Mouse (Mus musculus) hindbrain, embryonic 16.5 days (tissue): ENCODE measurements at regions not wholly inside any gene's neighbourhood (a gene's known extent, or its start where the extent isn't known, plus 50 kb on each side); places are given as distances from the start of the nearest gene placed in this dataset.

Source experiments
- ATAC-seq: fragments of 200-750 bp; cut with Nextera tagmentation; 2 replicates; pipeline ENCODE4 v1.8.0; 2017; ENCODE audit warnings: moderate TSS enrichment, moderate library complexity
- H3K27ac ChIP-seq: fragments of 300-500 bp; sonication (generic); 2 replicates; pipeline ENCODE4 v1.5.1; 2014; ENCODE audit warnings: low read depth, mild to moderate bottlenecking, control low read depth, low read length, moderate library complexity
- H3K27me3 ChIP-seq: fragments of 300-500 bp; sonication (generic); replicated peaks from 2 replicates; pipeline ENCODE4 v1.6.1; 2014; ENCODE audit warnings: low read length; ENCODE audit not compliant: control insufficient read depth, insufficient read depth
- H3K36me3 ChIP-seq: fragments of 300-500 bp; sonication (generic); 2 replicates; pipeline ENCODE4 v1.6.1; 2014; ENCODE audit warnings: mild to moderate bottlenecking, low read length, moderate library complexity, mixed read lengths; ENCODE audit not compliant: control insufficient read depth, insufficient read depth
- H3K4me1 ChIP-seq: fragments of 300-500 bp; sonication (generic); 2 replicates; pipeline ENCODE4 v1.6.1; 2014; ENCODE audit warnings: low read depth, low read length; ENCODE audit not compliant: control insufficient read depth, insufficient read depth
- H3K4me2 ChIP-seq: fragments of 300-500 bp; sonication (generic); 2 replicates; pipeline ENCODE4 v1.6.1; 2014; ENCODE audit warnings: mild to moderate bottlenecking, low read length, control low read depth, moderate library complexity
- H3K4me3 ChIP-seq: fragments of 300-500 bp; sonication (generic); 2 replicates; pipeline ENCODE4 v1.5.1; 2014; ENCODE audit warnings: mild to moderate bottlenecking, low read length, control low read depth, moderate library complexity
- H3K9ac ChIP-seq: fragments of 300-500 bp; sonication (generic); 2 replicates; pipeline ENCODE4 v1.6.1; 2014; ENCODE audit warnings: low read depth, mild to moderate bottlenecking, control low read depth, low read length, moderate library complexity
- H3K9me3 ChIP-seq: fragments of 300-500 bp; sonication (generic); 2 replicates; pipeline ENCODE4 v1.6.1; 2014; ENCODE audit warnings: mild to moderate bottlenecking, low read length, moderate library complexity; ENCODE audit not compliant: control insufficient read depth
- WGBS: fragments of 180-500 bp; shearing (Covaris S2); extraction: QIAGEN DNeasy Blood & Tissue Kit; methylation state at CpG from one replicate; pipeline ENCODE4 v1.1.7; 2014; 5-methylcytosine and 5-hydroxymethylcytosine counted together

GRCm38 (mm10) chr17:73036845-73037244, 70.9 kb upstream of the Lclat1 start:
- H3K4me3 ChIP-seq, result no peak overlapping the region
- no peaks in the 10 kb centered on the region for H3K4me1 ChIP-seq
- 78% methylated on average over 3 of the region's 3 CpGs for whole genome bisulfite sequencing
- H3K27me3 ChIP-seq, result no peaks in the 10 kb centered on the region
- no peak overlapping the region for H3K27ac ChIP-seq
- H3K4me2 ChIP-seq, result no peak overlapping the region
- ATAC-seq, result no peak
- no peak overlapping the region for H3K9ac ChIP-seq
- no peaks in the 10 kb centered on the region for H3K9me3 ChIP-seq
- H3K36me3 ChIP-seq, result no peaks in the 10 kb centered on the region

- no peak for ATAC-seq
- H3K36me3 ChIP-seq, result no peaks in the 10 kb centered on the region
- H3K9ac ChIP-seq, result no peak overlapping the region
- H3K9me3 ChIP-seq, result no peaks in the 10 kb centered on the region
- H3K4me3 ChIP-seq, result no peak overlapping the region
- no peaks in the 10 kb centered on the region for H3K4me1 ChIP-seq
- 100% methylated on average over 2 of the region's 2 CpGs for WGBS
- no peaks in the 10 kb centered on the region for H3K27me3 ChIP-seq
- no peak overlapping the region for H3K4me2 ChIP-seq
- H3K27ac ChIP-seq, result no peak overlapping the region
These were observed 69.2 kb upstream of the Lclat1 start for GRCm38 (mm10) chr17:73038586-73038985.

- Histone ChIP-seq H3K27ac (no peak overlapping the region), H3K9ac (no peak overlapping the region), H3K4me2 (no peak overlapping the region), H3K36me3 (no peaks in the 10 kb centered on the region), H3K27me3 (no peaks in the 10 kb centered on the region), H3K9me3 (no peaks in the 10 kb centered on the region), H3K4me3 (no peak overlapping the region), H3K4me1 (no peaks in the 10 kb centered on the region; the same call in 1 of the 2 replicates)
- WGBS, result 68% methylated on average over 5 of the region's 5 CpGs
- ATAC-seq, result peak; percentile 58
These were observed 62.7 kb upstream of the Lclat1 start for GRCm38 (mm10) chr17:73044918-73045580.

- H3K4me1 ChIP-seq, result no peaks in the 10 kb centered on the region; the same call in 1 of the 2 replicates
- ATAC-seq, result no peak
- no peak overlapping the region for H3K4me3 ChIP-seq
- no peaks in the 10 kb centered on the region for H3K27me3 ChIP-seq
- no peaks in the 10 kb centered on the region for H3K36me3 ChIP-seq
- no peak overlapping the region for H3K9ac ChIP-seq
- H3K9me3 ChIP-seq, result no peaks in the 10 kb centered on the region
- 56% methylated on average over 4 of the region's 4 CpGs for WGBS
- H3K27ac ChIP-seq, result no peak overlapping the region
- H3K4me2 ChIP-seq, result no peak overlapping the region
These were observed 60.8 kb upstream of the Lclat1 start for GRCm38 (mm10) chr17:73046985-73047384.

- Histone ChIP-seq H3K4me1 (no peaks in the 10 kb centered on the region; the same call in 1 of the 2 replicates), H3K27ac (no peak overlapping the region), H3K4me2 (no peak overlapping the region), H3K4me3 (no peak overlapping the region), H3K9me3 (no peaks in the 10 kb centered on the region), H3K9ac (no peak overlapping the region), H3K36me3 (no peaks in the 10 kb centered on the region), H3K27me3 (no peaks in the 10 kb centered on the region)
- ATAC-seq, result no peak
- whole genome bisulfite sequencing, result 80% methylated on average over 2 of the region's 2 CpGs
These were observed 59.6 kb upstream of the Lclat1 start for GRCm38 (mm10) chr17:73048164-73048563.

- no peaks in the 10 kb centered on the region for H3K9me3 ChIP-seq
- no peak for ATAC-seq
- H3K36me3 ChIP-seq, result no peaks in the 10 kb centered on the region
- no peak overlapping the region for H3K9ac ChIP-seq
- 91% methylated on average over 2 of the region's 2 CpGs for WGBS
- no peak overlapping the region for H3K27ac ChIP-seq
- no peaks in the 10 kb centered on the region for H3K27me3 ChIP-seq
- H3K4me1 ChIP-seq, result no peaks in the 10 kb centered on the region
- no peak overlapping the region for H3K4me3 ChIP-seq
- H3K4me2 ChIP-seq, result no peak overlapping the region
These were observed 54.8 kb upstream of the Lclat1 start for GRCm38 (mm10) chr17:73052956-73053355.

- no peak overlapping the region for H3K27ac ChIP-seq
- no peak overlapping the region for H3K4me3 ChIP-seq
- H3K9ac ChIP-seq, result no peak overlapping the region
- H3K36me3 ChIP-seq, result no peaks in the 10 kb centered on the region
- no peaks in the 10 kb centered on the region for H3K27me3 ChIP-seq
- no peak overlapping the region for H3K4me2 ChIP-seq
- 38% methylated on average over 3 of the region's 3 CpGs for WGBS
- no peaks in the 10 kb centered on the region for H3K9me3 ChIP-seq
- ATAC-seq, result no peak
- H3K4me1 ChIP-seq, result no peaks in the 10 kb centered on the region
These were observed 54.1 kb upstream of the Lclat1 start for GRCm38 (mm10) chr17:73053479-73054215.

- H3K9me3 ChIP-seq, result no peaks in the 10 kb centered on the region
- no peaks in the 10 kb centered on the region for H3K4me1 ChIP-seq
- no peak overlapping the region for H3K9ac ChIP-seq
- H3K27me3 ChIP-seq, result no peaks in the 10 kb centered on the region
- H3K4me2 ChIP-seq, result no peak overlapping the region
- no peak overlapping the region for H3K4me3 ChIP-seq
- ATAC-seq, result no peak
- no peak overlapping the region for H3K27ac ChIP-seq
- no peaks in the 10 kb centered on the region for H3K36me3 ChIP-seq
These were observed 53.6 kb upstream of the Lclat1 start for GRCm38 (mm10) chr17:73054226-73054625.

- Histone ChIP-seq H3K27ac (no peak overlapping the region), H3K9me3 (no peaks in the 10 kb centered on the region), H3K4me3 (no peak overlapping the region), H3K9ac (no peak overlapping the region), H3K27me3 (no peaks in the 10 kb centered on the region), H3K4me1 (no peaks in the 10 kb centered on the region), H3K4me2 (no peak overlapping the region), H3K36me3 (no peaks in the 10 kb centered on the region)
- ATAC-seq, result no peak
- 68% methylated on average over 3 of the region's 3 CpGs for WGBS
These were observed 52.6 kb upstream of the Lclat1 start for GRCm38 (mm10) chr17:73055197-73055596.
